Mouse (Mus musculus): ENCODE measurements around the gene Gm20388. TPM values are rescaled to one million over a fixed set of nuclear protein-coding genes. Genes with fewer than 3 reads are reported as not detected.

Gm20388 gene
- polyA plus RNA-seq, 1 experiment, result 18.7 TPM

DNA sequence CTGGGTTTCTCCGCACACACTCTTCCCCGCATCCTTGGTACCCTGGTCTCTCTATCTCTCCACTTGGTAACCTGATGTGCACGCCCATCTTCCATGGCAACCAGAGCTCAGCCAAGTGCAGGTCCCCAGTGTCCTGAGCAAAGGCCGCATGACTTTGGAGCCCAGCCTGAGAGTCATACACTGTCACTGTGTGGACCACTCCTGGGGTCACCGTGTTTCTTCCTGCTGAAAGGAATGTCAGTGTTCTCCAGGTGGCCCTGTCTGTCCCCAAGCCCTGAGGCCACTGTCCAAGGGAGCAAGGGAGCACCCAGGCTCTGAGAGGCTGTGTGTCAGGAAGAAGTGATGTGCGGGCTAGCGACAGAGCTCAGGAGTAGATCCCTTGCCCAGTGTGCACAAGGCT lies 27.4 kb upstream of the Gm20388 start:
- 89% methylated on average over 7 of the region's 7 CpGs for WGBS

GRCm38 (mm10) chr8:119885612-119886011 lies 25.0 kb upstream of the Gm20388 start:
- Histone ChIP-seq H3K4me3 (replicated peaks; ENCODE audit: insufficient read depth, low read depth, low read length) (no peak overlapping the region), H3K27me3 (ENCODE audit: control insufficient read depth, insufficient read depth, low read length) (no peaks in the 10 kb centered on the region), H3K4me1 (ENCODE audit: control insufficient read depth, insufficient read depth, low read length) (peaks cover 7% of the 10 kb centered on the region), H3K27ac (ENCODE audit: insufficient read depth, low read length) (no peak overlapping the region)
- no peak for TF ChIP-seq POLR2A (IDR thresholded peaks at IDR 0.05; ENCODE audit: borderline replicate concordance, insufficient read depth, low read length)
- TF ChIP-seq CTCF (IDR thresholded peaks at IDR 0.05; ENCODE audit: borderline replicate concordance, insufficient read depth, low read depth, low read length), result no peak
- peak; percentile 44 to 70 for DNase-seq
- WGBS, result 8% methylated on average over 3 of the region's 3 CpGs

More for the DNA sequence above, 27.4 kb upstream of the Gm20388 start:
- Histone ChIP-seq H3K27ac (ENCODE audit: insufficient read depth, low read length) (no peak overlapping the region), H3K4me3 (replicated peaks; ENCODE audit: insufficient read depth, low read depth, low read length) (no peak overlapping the region), H3K4me1 (ENCODE audit: control insufficient read depth, insufficient read depth, low read length) (peaks cover 7% of the 10 kb centered on the region), H3K27me3 (ENCODE audit: control insufficient read depth, insufficient read depth, low read length) (no peaks in the 10 kb centered on the region)
- DNase-seq, result no peak
- TF ChIP-seq POLR2A (IDR thresholded peaks at IDR 0.05; ENCODE audit: borderline replicate concordance, insufficient read depth, low read length) (no peak), CTCF (IDR thresholded peaks at IDR 0.05; ENCODE audit: borderline replicate concordance, insufficient read depth, low read depth, low read length) (no peak)

- no peak overlapping the region for H3K27ac ChIP-seq (ENCODE audit: insufficient read depth, low read length)
- no peak overlapping the region for H3K4me3 ChIP-seq (replicated peaks; ENCODE audit: insufficient read depth, low read depth, low read length)
- TF ChIP-seq CTCF (IDR thresholded peaks at IDR 0.05; ENCODE audit: borderline replicate concordance, insufficient read depth, low read depth, low read length), result peak; percentile 60
- TF ChIP-seq POLR2A (IDR thresholded peaks at IDR 0.05; ENCODE audit: borderline replicate concordance, insufficient read depth, low read length), result no peak
- 54% methylated on average over 3 of the region's 3 CpGs for WGBS
- H3K4me1 ChIP-seq (ENCODE audit: control insufficient read depth, insufficient read depth, low read length), result peaks cover 7% of the 10 kb centered on the region
- peak in 1 of 2 experiments; percentile 33 for DNase-seq
- no peaks in the 10 kb centered on the region for H3K27me3 ChIP-seq (ENCODE audit: control insufficient read depth, insufficient read depth, low read length)
Measured at GRCm38 (mm10) chr8:119887130-119887529, 23.5 kb upstream of the Gm20388 start.

DNA sequence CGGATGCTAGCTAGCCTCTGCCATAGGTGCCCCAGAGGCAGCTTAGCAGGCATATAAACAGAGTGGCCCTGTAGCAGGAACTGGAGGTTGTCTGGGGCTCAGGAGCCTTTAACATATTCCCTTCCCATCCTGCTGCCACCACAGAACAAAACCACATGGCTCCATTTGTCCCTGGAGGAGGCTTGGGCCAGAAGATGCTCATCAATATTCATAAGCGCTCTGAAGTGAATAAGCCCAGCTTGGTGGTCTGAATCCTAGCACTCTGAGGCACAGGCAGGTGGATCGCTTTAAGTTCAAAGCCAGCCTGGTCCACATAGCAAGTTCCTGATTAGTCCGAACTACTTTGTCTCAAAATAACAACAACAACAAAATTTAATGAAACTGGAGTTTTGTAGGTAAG lies 22.6 kb upstream of the Gm20388 start:
- Histone ChIP-seq H3K4me3 (replicated peaks; ENCODE audit: insufficient read depth, low read depth, low read length) (no peak overlapping the region), H3K27ac (ENCODE audit: insufficient read depth, low read length) (no peak overlapping the region), H3K27me3 (ENCODE audit: control insufficient read depth, insufficient read depth, low read length) (no peaks in the 10 kb centered on the region), H3K4me1 (ENCODE audit: control insufficient read depth, insufficient read depth, low read length) (peaks cover 7% of the 10 kb centered on the region)
- no peak for DNase-seq
- no peak for TF ChIP-seq CTCF (IDR thresholded peaks at IDR 0.05; ENCODE audit: borderline replicate concordance, insufficient read depth, low read depth, low read length)
- TF ChIP-seq POLR2A (IDR thresholded peaks at IDR 0.05; ENCODE audit: borderline replicate concordance, insufficient read depth, low read length), result no peak
- WGBS, result 78% methylated on average over 4 of the region's 4 CpGs

DNA sequence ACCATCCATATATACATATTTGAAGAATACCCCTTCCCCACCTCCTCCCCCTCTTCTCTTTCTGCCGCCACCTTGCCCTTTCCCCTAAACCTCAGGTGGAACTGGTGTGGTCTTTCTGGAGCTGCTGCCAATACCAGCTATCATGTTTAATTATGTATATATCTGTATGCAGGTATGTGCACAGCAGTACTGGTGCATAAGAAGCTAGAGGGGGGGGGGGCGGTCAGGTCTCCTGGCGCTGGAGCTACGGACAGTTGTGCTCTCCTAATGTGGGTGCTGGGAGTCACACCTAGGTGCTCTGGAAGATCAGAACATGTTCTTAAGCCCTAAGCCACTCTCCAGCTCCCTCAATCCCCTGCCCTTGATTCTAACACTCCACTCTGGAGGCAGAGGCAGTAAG lies 13.6 kb upstream of the Gm20388 start:
- Histone ChIP-seq H3K27ac (ENCODE audit: insufficient read depth, low read length) (no peak overlapping the region), H3K4me3 (replicated peaks; ENCODE audit: insufficient read depth, low read depth, low read length) (no peak overlapping the region), H3K4me1 (ENCODE audit: control insufficient read depth, insufficient read depth, low read length) (no peaks in the 10 kb centered on the region), H3K27me3 (ENCODE audit: control insufficient read depth, insufficient read depth, low read length) (no peaks in the 10 kb centered on the region)
- no peak for DNase-seq
- WGBS, result 93% methylated on average over 4 of the region's 4 CpGs
- no peak for TF ChIP-seq POLR2A (IDR thresholded peaks at IDR 0.05; ENCODE audit: borderline replicate concordance, insufficient read depth, low read length)
- no peak for TF ChIP-seq CTCF (IDR thresholded peaks at IDR 0.05; ENCODE audit: borderline replicate concordance, insufficient read depth, low read depth, low read length)

- Histone ChIP-seq H3K4me3 (replicated peaks; ENCODE audit: insufficient read depth, low read depth, low read length) (no peak overlapping the region), H3K27ac (ENCODE audit: insufficient read depth, low read length) (no peak overlapping the region), H3K27me3 (ENCODE audit: control insufficient read depth, insufficient read depth, low read length) (no peaks in the 10 kb centered on the region), H3K4me1 (ENCODE audit: control insufficient read depth, insufficient read depth, low read length) (no peaks in the 10 kb centered on the region)
- DNase-seq, result no peak
- TF ChIP-seq CTCF (IDR thresholded peaks at IDR 0.05; ENCODE audit: borderline replicate concordance, insufficient read depth, low read depth, low read length) (no peak), POLR2A (IDR thresholded peaks at IDR 0.05; ENCODE audit: borderline replicate concordance, insufficient read depth, low read length) (no peak)
- WGBS, result 64% methylated on average over 13 of the region's 13 CpGs
Measured at GRCm38 (mm10) chr8:119897933-119898332, 12.7 kb upstream of the Gm20388 start.

- H3K4me3 ChIP-seq (replicated peaks; ENCODE audit: insufficient read depth, low read depth, low read length), result no peak overlapping the region
- no peaks in the 10 kb centered on the region for H3K27me3 ChIP-seq (ENCODE audit: control insufficient read depth, insufficient read depth, low read length)
- no peak overlapping the region for H3K27ac ChIP-seq (ENCODE audit: insufficient read depth, low read length)
- H3K4me1 ChIP-seq (ENCODE audit: control insufficient read depth, insufficient read depth, low read length), result no peaks in the 10 kb centered on the region
- TF ChIP-seq POLR2A (IDR thresholded peaks at IDR 0.05; ENCODE audit: borderline replicate concordance, insufficient read depth, low read length), result no peak
- no peak for TF ChIP-seq CTCF (IDR thresholded peaks at IDR 0.05; ENCODE audit: borderline replicate concordance, insufficient read depth, low read depth, low read length)
- WGBS, result 79% methylated on average over 3 of the region's 3 CpGs
- no peak for DNase-seq
Measured at GRCm38 (mm10) chr8:119901349-119901748, 9.3 kb upstream of the Gm20388 start.

DNA sequence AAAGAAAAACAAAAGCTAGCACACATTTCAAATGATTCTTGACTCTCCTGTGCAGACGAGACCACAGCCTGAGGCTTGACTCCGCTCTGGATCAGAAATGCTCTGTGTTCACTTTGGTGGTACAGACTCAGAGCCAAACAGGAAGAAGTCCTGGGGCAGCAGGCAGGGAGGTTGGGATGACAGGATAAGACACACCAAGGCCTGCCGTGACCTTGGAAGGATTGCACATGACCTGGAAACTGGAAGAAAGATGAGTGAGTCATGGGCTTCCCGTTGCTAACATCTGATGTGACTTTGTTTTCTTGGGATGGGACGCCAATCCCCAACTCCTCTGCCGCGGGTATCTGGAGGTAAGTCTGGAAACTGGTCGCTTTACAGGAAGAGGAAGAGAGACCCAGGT lies 8.7 kb upstream of the Gm20388 start:
- no peak for TF ChIP-seq POLR2A (IDR thresholded peaks at IDR 0.05; ENCODE audit: borderline replicate concordance, insufficient read depth, low read length)
- TF ChIP-seq CTCF (IDR thresholded peaks at IDR 0.05; ENCODE audit: borderline replicate concordance, insufficient read depth, low read depth, low read length), result no peak

More for the DNA sequence above, 8.7 kb upstream of the Gm20388 start:
- Histone ChIP-seq H3K4me3 (replicated peaks; ENCODE audit: insufficient read depth, low read depth, low read length) (no peak overlapping the region), H3K27ac (ENCODE audit: insufficient read depth, low read length) (no peak overlapping the region), H3K27me3 (ENCODE audit: control insufficient read depth, insufficient read depth, low read length) (no peaks in the 10 kb centered on the region), H3K4me1 (ENCODE audit: control insufficient read depth, insufficient read depth, low read length) (no peaks in the 10 kb centered on the region)
- WGBS, result 77% methylated on average over 8 of the region's 8 CpGs
- no peak for DNase-seq
